Mouse (Mus musculus): ENCODE measurements at regions not wholly inside any gene's neighbourhood (a gene's known extent, or its start where the extent isn't known, plus 50 kb on each side); places are given as distances from the start of the nearest gene placed in this dataset.

GRCm38 (mm10) chr4:87294538-87294937 lies 64.3 kb upstream of the Slc24a2 start:
- no peaks in the 10 kb centered on the region for H3K4me1 ChIP-seq (ENCODE audit: control insufficient read depth, insufficient read depth, low read length)
- no peak overlapping the region for H3K4me3 ChIP-seq (replicated peaks; ENCODE audit: insufficient read depth, low read depth, low read length)
- H3K27me3 ChIP-seq (ENCODE audit: control insufficient read depth, insufficient read depth, low read length), result no peaks in the 10 kb centered on the region
- no peak overlapping the region for H3K27ac ChIP-seq (ENCODE audit: insufficient read depth, low read length)
- TF ChIP-seq POLR2A (IDR thresholded peaks at IDR 0.05; ENCODE audit: borderline replicate concordance, insufficient read depth, low read length), result no peak
- no peak for TF ChIP-seq CTCF (IDR thresholded peaks at IDR 0.05; ENCODE audit: borderline replicate concordance, insufficient read depth, low read depth, low read length)
- DNase-seq, result no peak

All from cerebellum, adult 2 months (tissue).